Mouse (Mus musculus): ENCODE results near the gene Ncf1. TPM values are rescaled to one million over a fixed set of nuclear protein-coding genes. Genes with fewer than 3 reads are reported as not detected.

The Ncf1 gene
- polyA plus RNA-seq, 1 experiment: 3.0 TPM

- Histone ChIP-seq H3K27me3 (ENCODE audit: control insufficient read depth, insufficient read depth, low read length) (no peaks in the 10 kb centered on the region), H3K4me1 (ENCODE audit: control insufficient read depth, insufficient read depth, low read length) (peaks cover 2% of the 10 kb centered on the region; the same call in 1 of the 2 replicates), H3K4me3 (replicated peaks; ENCODE audit: insufficient read depth, low read depth, low read length) (no peak overlapping the region), H3K27ac (ENCODE audit: insufficient read depth, low read length) (no peak overlapping the region)
- TF ChIP-seq CTCF (IDR thresholded peaks at IDR 0.05; ENCODE audit: borderline replicate concordance, insufficient read depth, low read depth, low read length) (no peak), POLR2A (IDR thresholded peaks at IDR 0.05; ENCODE audit: borderline replicate concordance, insufficient read depth, low read length) (no peak)
- WGBS: 65% methylated on average over 7 of the region's 7 CpGs
- no peak for DNase-seq
These were observed 3.8 kb upstream of the Ncf1 start for GRCm38 (mm10) chr5:134233244-134233651.

- WGBS: 57% methylated on average over 7 of the region's 7 CpGs
- Histone ChIP-seq H3K4me1 (ENCODE audit: control insufficient read depth, insufficient read depth, low read length) (peaks cover 2% of the 10 kb centered on the region; the same call in 1 of the 2 replicates), H3K4me3 (replicated peaks; ENCODE audit: insufficient read depth, low read depth, low read length) (no peak overlapping the region), H3K27ac (ENCODE audit: insufficient read depth, low read length) (no peak overlapping the region), H3K27me3 (ENCODE audit: control insufficient read depth, insufficient read depth, low read length) (no peaks in the 10 kb centered on the region)
- TF ChIP-seq POLR2A (IDR thresholded peaks at IDR 0.05; ENCODE audit: borderline replicate concordance, insufficient read depth, low read length) (no peak), CTCF (IDR thresholded peaks at IDR 0.05; ENCODE audit: borderline replicate concordance, insufficient read depth, low read depth, low read length) (no peak)
- DNase-seq: no peak
These were observed 3.1 kb upstream of the Ncf1 start for GRCm38 (mm10) chr5:134232568-134232967.

GRCm38 (mm10) chr5:134232111-134232510 is 2.7 kb upstream of the Ncf1 start:
- Histone ChIP-seq H3K27me3 (ENCODE audit: control insufficient read depth, insufficient read depth, low read length) (no peaks in the 10 kb centered on the region), H3K27ac (ENCODE audit: insufficient read depth, low read length) (no peak overlapping the region), H3K4me1 (ENCODE audit: control insufficient read depth, insufficient read depth, low read length) (peaks cover 2% of the 10 kb centered on the region; the same call in 1 of the 2 replicates), H3K4me3 (replicated peaks; ENCODE audit: insufficient read depth, low read depth, low read length) (no peak overlapping the region)
- TF ChIP-seq CTCF (IDR thresholded peaks at IDR 0.05; ENCODE audit: borderline replicate concordance, insufficient read depth, low read depth, low read length): no peak
- TF ChIP-seq POLR2A (IDR thresholded peaks at IDR 0.05; ENCODE audit: borderline replicate concordance, insufficient read depth, low read length): no peak
- no peak for DNase-seq
- 76% methylated on average over 6 of the region's 6 CpGs for WGBS

GRCm38 (mm10) chr5:134231376-134231775 is 2.0 kb upstream of the Ncf1 start:
- Histone ChIP-seq H3K4me3 (replicated peaks; ENCODE audit: insufficient read depth, low read depth, low read length) (no peak overlapping the region), H3K4me1 (ENCODE audit: control insufficient read depth, insufficient read depth, low read length) (peaks cover 2% of the 10 kb centered on the region; the same call in 1 of the 2 replicates), H3K27me3 (ENCODE audit: control insufficient read depth, insufficient read depth, low read length) (no peaks in the 10 kb centered on the region), H3K27ac (ENCODE audit: insufficient read depth, low read length) (no peak overlapping the region)
- no peak for DNase-seq
- 76% methylated on average over 5 of the region's 5 CpGs for WGBS
- TF ChIP-seq CTCF (IDR thresholded peaks at IDR 0.05; ENCODE audit: borderline replicate concordance, insufficient read depth, low read depth, low read length): no peak
- no peak for TF ChIP-seq POLR2A (IDR thresholded peaks at IDR 0.05; ENCODE audit: borderline replicate concordance, insufficient read depth, low read length)

GRCm38 (mm10) chr5:134228249-134228638 is 1.2 kb downstream of the Ncf1 start:
- no peak overlapping the region for H3K27ac ChIP-seq (ENCODE audit: insufficient read depth, low read length)
- no peaks in the 10 kb centered on the region for H3K27me3 ChIP-seq (ENCODE audit: control insufficient read depth, insufficient read depth, low read length)
- no peak for TF ChIP-seq CTCF (IDR thresholded peaks at IDR 0.05; ENCODE audit: borderline replicate concordance, insufficient read depth, low read depth, low read length)
- H3K4me3 ChIP-seq (replicated peaks; ENCODE audit: insufficient read depth, low read depth, low read length): no peak overlapping the region
- WGBS: 82% methylated on average over 6 of the region's 6 CpGs
- peaks cover 2% of the 10 kb centered on the region; the same call in 1 of the 2 replicates for H3K4me1 ChIP-seq (ENCODE audit: control insufficient read depth, insufficient read depth, low read length)
- no peak for DNase-seq

- 35% methylated on average over 11 of the region's 11 CpGs for WGBS
- DNase-seq: no peak
- H3K27me3 ChIP-seq (ENCODE audit: control insufficient read depth, insufficient read depth, low read length): no peaks in the 10 kb centered on the region
- peaks cover 2% of the 10 kb centered on the region; the same call in 1 of the 2 replicates for H3K4me1 ChIP-seq (ENCODE audit: control insufficient read depth, insufficient read depth, low read length)
- no peak overlapping the region for H3K27ac ChIP-seq (ENCODE audit: insufficient read depth, low read length)
- no peak overlapping the region for H3K4me3 ChIP-seq (replicated peaks; ENCODE audit: insufficient read depth, low read depth, low read length)
- TF ChIP-seq POLR2A (IDR thresholded peaks at IDR 0.05; ENCODE audit: borderline replicate concordance, insufficient read depth, low read length) (no peak), CTCF (IDR thresholded peaks at IDR 0.05; ENCODE audit: borderline replicate concordance, insufficient read depth, low read depth, low read length) (peak; percentile 10; the same call in 1 of the 2 replicates)
These were observed 1.7 kb downstream of the Ncf1 start for GRCm38 (mm10) chr5:134227574-134228248.

GRCm38 (mm10) chr5:134226946-134227345 is 2.5 kb downstream of the Ncf1 start:
- Histone ChIP-seq H3K27me3 (ENCODE audit: control insufficient read depth, insufficient read depth, low read length) (no peaks in the 10 kb centered on the region), H3K4me3 (replicated peaks; ENCODE audit: insufficient read depth, low read depth, low read length) (no peak overlapping the region), H3K4me1 (ENCODE audit: control insufficient read depth, insufficient read depth, low read length) (no peaks in the 10 kb centered on the region), H3K27ac (ENCODE audit: insufficient read depth, low read length) (no peak overlapping the region)
- TF ChIP-seq CTCF (IDR thresholded peaks at IDR 0.05; ENCODE audit: borderline replicate concordance, insufficient read depth, low read depth, low read length): no peak
- TF ChIP-seq POLR2A (IDR thresholded peaks at IDR 0.05; ENCODE audit: borderline replicate concordance, insufficient read depth, low read length): no peak
- DNase-seq: no peak
- 59% methylated on average over 12 of the region's 12 CpGs for WGBS

Data from cerebellum, adult 2 months (tissue).